Mouse (Mus musculus) embryonic facial prominence, embryonic 13.5 days (tissue): ENCODE measurements around the gene Tox4. TPM values are rescaled to one million over a fixed set of nuclear protein-coding genes. Genes with fewer than 3 reads are reported as not detected.
A peak's percentile ranks its signal among the peaks of the same experiment; 100 is the strongest.

Experiments used
- ATAC-seq: fragments of 200-750 bp; cut with Nextera tagmentation; 2 replicates; pipeline ENCODE4 v1.8.0; 2017; ENCODE audit warnings: low read depth; ENCODE audit not compliant: insufficient number of reproducible peaks, insufficient read depth, low FRiP score, low TSS enrichment
- H3K27ac ChIP-seq: fragments of 300-500 bp; sonication (generic); 2 replicates; pipeline ENCODE4 v1.5.1; 2015; ENCODE audit warnings: moderate library complexity, mild to moderate bottlenecking, inconsistent platforms
- H3K27me3 ChIP-seq: fragments of 300-500 bp; sonication (generic); 2 replicates; pipeline ENCODE4 v1.6.1; 2015; ENCODE audit warnings: mild to moderate bottlenecking, inconsistent platforms
- H3K36me3 ChIP-seq: fragments of 300-500 bp; sonication (generic); 2 replicates; pipeline ENCODE4 v1.6.1; 2015; ENCODE audit warnings: mild to moderate bottlenecking, inconsistent platforms
- H3K4me1 ChIP-seq: fragments of 300-500 bp; sonication (generic); 2 replicates; pipeline ENCODE4 v1.6.1; 2015; ENCODE audit warnings: inconsistent platforms
- H3K4me2 ChIP-seq: fragments of 300-500 bp; sonication (generic); 2 replicates; pipeline ENCODE4 v1.6.1; 2015; ENCODE audit warnings: moderate library complexity, mild to moderate bottlenecking, inconsistent platforms
- H3K4me3 ChIP-seq: fragments of 300-500 bp; sonication (generic); 2 replicates; pipeline ENCODE4 v1.5.1; 2015; ENCODE audit warnings: mild to moderate bottlenecking, inconsistent platforms
- H3K9ac ChIP-seq: fragments of 300-500 bp; sonication (generic); 2 replicates; pipeline ENCODE4 v1.6.1; 2015; ENCODE audit warnings: mild to moderate bottlenecking, inconsistent platforms
- H3K9me3 ChIP-seq: fragments of 300-500 bp; sonication (generic); 2 replicates; pipeline ENCODE4 v1.6.1; 2016; ENCODE audit warnings: inconsistent platforms
- WGBS: fragments of 180-500 bp; shearing (Covaris S2); methylation state at CpG from one replicate; pipeline ENCODE4 v1.1.7; 2015; ENCODE audit warnings: mixed read lengths; 5-methylcytosine and 5-hydroxymethylcytosine counted together
- polyA plus RNA-seq: library from polyadenylated mRNA; unstranded; fragments of >200 nt; fragmentation: Nextera tagmentation; extraction: Ambion mirVana; gene quantifications from 2 replicates; pipeline ENCODE4 v1.2.1, GENCODE M21; 2015

The Tox4 gene
- polyA plus RNA-seq = 41.9 TPM in 2 replicates

DNA sequence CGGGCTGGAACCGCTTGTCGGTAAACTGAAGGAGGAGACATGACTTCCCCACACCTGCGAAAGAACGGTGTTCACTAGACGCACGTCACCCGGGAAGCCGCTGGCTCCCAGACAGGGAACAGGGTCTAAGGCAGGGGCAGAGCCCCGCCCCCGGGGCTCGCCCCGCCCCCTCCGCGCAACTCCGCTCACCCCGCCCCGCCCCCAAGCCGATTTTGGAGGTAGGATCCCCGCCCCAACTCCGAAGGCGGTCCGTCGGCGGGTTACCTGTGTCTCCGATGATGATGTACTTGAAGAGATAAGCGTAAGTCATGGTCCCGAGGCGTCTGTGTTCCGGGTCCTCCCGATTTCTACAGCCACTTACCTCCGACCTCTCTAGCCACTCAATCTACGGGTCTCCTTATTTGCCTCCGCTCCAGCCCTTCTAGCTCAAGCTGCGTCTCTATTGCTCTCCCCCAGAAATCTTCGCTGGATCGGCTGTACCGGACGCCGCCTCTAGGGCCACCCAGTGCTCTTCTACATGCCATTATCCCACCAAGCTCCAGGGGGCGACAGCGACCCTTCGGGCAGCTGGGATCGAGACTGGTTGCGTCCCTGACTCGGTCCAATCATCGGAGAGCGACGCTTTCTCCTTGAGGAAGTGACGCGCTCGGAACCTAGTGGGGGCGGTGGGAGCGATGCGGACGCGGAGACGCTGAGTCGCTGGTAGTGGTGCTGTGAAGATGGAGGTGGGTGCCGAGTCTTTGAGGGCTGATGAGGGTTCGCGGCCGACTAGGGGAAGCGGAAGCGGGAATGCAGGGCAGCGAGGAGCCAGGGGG lies at the start of gene Tox4, which contains the start of gene Rab2b:
TSS of gene Tox4 (plus strand) at position 215 of the 815 bp plus-strand sequence.
TSS of gene Rab2b (minus strand) at position 614 of the 815 bp plus-strand sequence.
- peaks cover 13% of the 10 kb centered on the region for H3K4me1 ChIP-seq
- H3K36me3 ChIP-seq = peaks cover 23% of the 10 kb centered on the region
- peak within 1 kb of the TSS; percentile 92 for H3K9ac ChIP-seq
- peak within 1 kb of the TSS; percentile 88 for H3K4me3 ChIP-seq
- peak within 1 kb of the TSS; percentile 69 for H3K4me2 ChIP-seq
- under 1% methylated on average over 66 of the region's 66 CpGs for WGBS
- H3K27ac ChIP-seq = peak within 1 kb of the TSS; percentile 81
- no peaks in the 10 kb centered on the region for H3K27me3 ChIP-seq
- peak; percentile 97 for ATAC-seq
- no peaks in the 10 kb centered on the region for H3K9me3 ChIP-seq

- Histone ChIP-seq H3K4me2 (no peak overlapping the region), H3K9me3 (no peaks in the 10 kb centered on the region), H3K27me3 (no peaks in the 10 kb centered on the region), H3K4me1 (no peaks in the 10 kb centered on the region), H3K4me3 (no peak overlapping the region), H3K36me3 (peaks cover 87% of the 10 kb centered on the region), H3K9ac (no peak overlapping the region), H3K27ac (no peak overlapping the region)
- ATAC-seq = no peak
- 80% methylated on average over 6 of the region's 6 CpGs for WGBS
Measured at GRCm38 (mm10) chr14:52232249-52232648, 46.7 kb upstream of the Tox4 start.

- no peak overlapping the region for H3K4me3 ChIP-seq
- peaks cover 71% of the 10 kb centered on the region for H3K36me3 ChIP-seq
- 95% methylated on average over 7 of the region's 7 CpGs for WGBS
- no peak overlapping the region for H3K4me2 ChIP-seq
- no peaks in the 10 kb centered on the region for H3K9me3 ChIP-seq
- H3K4me1 ChIP-seq = no peaks in the 10 kb centered on the region
- no peaks in the 10 kb centered on the region for H3K27me3 ChIP-seq
- H3K9ac ChIP-seq = no peak overlapping the region
- ATAC-seq = no peak
- H3K27ac ChIP-seq = no peak overlapping the region
Measured at GRCm38 (mm10) chr14:52235165-52235564, 43.8 kb upstream of the Tox4 start.

GRCm38 (mm10) chr14:52236216-52236615 lies 42.7 kb upstream of the Tox4 start:
- Histone ChIP-seq H3K9me3 (no peaks in the 10 kb centered on the region), H3K27ac (no peak overlapping the region), H3K4me2 (no peak overlapping the region), H3K9ac (no peak overlapping the region), H3K36me3 (peaks cover 62% of the 10 kb centered on the region), H3K4me3 (no peak overlapping the region), H3K27me3 (no peaks in the 10 kb centered on the region), H3K4me1 (no peaks in the 10 kb centered on the region)
- ATAC-seq = no peak
- WGBS = 96% methylated on average over 1 of the region's 1 CpGs

DNA sequence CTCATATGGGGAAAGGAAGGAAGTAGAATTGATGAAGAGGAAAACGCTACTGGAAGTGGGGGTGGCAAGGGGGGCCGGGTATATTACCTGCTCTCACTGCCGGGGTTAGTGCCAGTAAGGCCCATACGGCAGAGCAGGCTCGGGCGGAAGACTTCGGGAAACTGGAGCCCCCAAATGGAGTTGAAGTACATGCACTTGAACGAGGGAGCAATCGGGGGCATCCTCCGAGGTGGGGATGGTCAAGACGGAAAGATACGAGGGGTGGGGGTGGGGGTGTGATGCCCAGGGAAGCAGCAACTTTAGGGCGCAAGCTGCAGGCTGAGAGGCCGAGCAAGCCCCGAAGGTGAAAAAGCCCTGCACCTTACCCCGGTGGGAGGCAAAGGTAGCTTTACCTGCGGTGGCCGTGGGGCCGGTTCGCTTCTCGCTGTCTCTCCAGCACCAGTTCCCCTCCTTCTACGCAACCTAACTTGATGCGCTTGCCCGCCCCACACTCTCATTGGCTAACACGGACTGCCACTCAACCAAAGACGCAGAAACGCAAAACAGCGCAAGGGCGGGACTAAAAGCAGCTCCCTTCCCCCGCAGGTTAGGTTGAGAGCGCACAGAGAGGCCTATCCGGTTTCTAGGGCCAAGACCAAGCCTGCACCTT lies 34.8 kb upstream of the Tox4 start:
- peak; percentile 98 for ATAC-seq
- Histone ChIP-seq H3K4me1 (peaks cover 13% of the 10 kb centered on the region), H3K4me3 (peak overlapping the region; percentile 81), H3K4me2 (peak overlapping the region; percentile 77), H3K9me3 (no peaks in the 10 kb centered on the region), H3K9ac (peak overlapping the region; percentile 88), H3K36me3 (peaks cover 2% of the 10 kb centered on the region; the same call in 1 of the 2 replicates), H3K27me3 (no peaks in the 10 kb centered on the region), H3K27ac (peak overlapping the region; percentile 75)
- under 1% methylated on average over 32 of the region's 32 CpGs for WGBS

DNA sequence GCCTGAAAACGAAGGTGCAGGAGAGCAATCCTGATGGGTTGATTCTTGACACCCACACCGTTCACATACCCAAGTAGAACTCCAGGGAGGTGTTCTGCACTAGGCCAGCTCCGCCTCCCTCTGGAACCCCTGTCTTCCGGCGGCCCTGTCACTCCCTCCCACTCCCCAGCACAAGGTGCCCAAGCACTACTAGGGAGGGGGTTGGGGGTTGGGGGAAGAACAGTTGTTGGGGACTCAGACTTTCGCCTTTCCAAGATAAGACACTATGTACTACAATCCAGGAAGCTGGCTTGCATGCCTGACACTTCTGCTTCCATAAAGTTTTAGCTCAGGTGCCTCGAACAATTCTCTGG lies 34.3 kb upstream of the Tox4 start:
- Histone ChIP-seq H3K4me2 (peak overlapping the region; percentile 77), H3K9ac (peak overlapping the region; percentile 88), H3K27me3 (no peaks in the 10 kb centered on the region), H3K4me1 (peaks cover 13% of the 10 kb centered on the region), H3K36me3 (peaks cover 4% of the 10 kb centered on the region; the same call in 1 of the 2 replicates), H3K27ac (peak overlapping the region; percentile 75), H3K9me3 (no peaks in the 10 kb centered on the region), H3K4me3 (peak overlapping the region; percentile 81)
- WGBS = 18% methylated on average over 7 of the region's 7 CpGs
- ATAC-seq = no peak

- Histone ChIP-seq H3K4me2 (no peak overlapping the region), H3K4me3 (no peak overlapping the region), H3K9ac (no peak overlapping the region), H3K9me3 (no peaks in the 10 kb centered on the region), H3K36me3 (peaks cover 6% of the 10 kb centered on the region), H3K27ac (no peak overlapping the region), H3K27me3 (no peaks in the 10 kb centered on the region), H3K4me1 (peaks cover 13% of the 10 kb centered on the region)
- ATAC-seq = no peak
- 76% methylated on average over 4 of the region's 4 CpGs for WGBS
Measured at GRCm38 (mm10) chr14:52246129-52246528, 32.8 kb upstream of the Tox4 start.

DNA sequence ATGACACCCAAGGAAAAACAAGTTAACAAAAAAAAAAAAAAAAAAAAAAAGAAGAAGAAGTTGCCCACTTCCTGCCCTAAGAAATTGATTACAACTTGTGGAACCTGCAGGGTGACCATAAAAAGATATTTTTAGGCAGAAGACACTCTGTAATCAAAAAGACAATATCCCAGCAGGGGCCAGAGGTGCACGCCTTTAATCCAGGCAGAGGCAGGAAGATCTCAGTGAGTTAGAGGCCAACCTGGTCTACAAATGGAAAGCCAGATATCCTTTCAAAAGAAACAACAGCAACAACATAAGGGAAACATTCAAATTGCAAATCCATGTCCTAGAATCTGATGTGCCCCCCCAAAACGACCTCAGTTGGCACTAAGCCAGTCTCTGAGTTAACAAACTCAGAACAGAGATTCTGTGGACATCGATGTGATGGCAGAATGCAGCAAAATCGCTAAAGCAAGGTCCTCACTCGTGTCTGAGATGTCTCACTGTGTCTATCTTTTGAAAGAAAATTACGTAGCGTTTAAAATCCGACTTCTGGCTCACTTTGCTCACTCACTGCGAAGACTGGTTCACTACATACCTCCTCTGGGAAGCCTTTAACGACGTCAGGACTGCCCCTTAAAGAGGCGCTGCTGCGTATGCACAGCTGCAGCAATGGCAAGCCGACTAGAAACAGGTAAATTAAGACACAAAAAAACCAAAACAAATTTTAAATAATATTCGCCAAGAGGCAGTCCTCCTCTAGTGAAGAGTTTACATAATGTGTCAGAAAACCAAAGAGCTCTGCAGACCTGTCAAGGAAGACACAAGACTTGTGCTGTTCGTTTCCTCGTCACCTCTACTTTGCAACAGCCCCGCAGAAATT lies 22.4 kb upstream of the Tox4 start:
- Histone ChIP-seq H3K9ac (peak overlapping the region; percentile 95), H3K36me3 (peaks cover 9% of the 10 kb centered on the region; the same call in 1 of the 2 replicates), H3K4me3 (peak overlapping the region; percentile 88), H3K27me3 (no peaks in the 10 kb centered on the region), H3K4me1 (peaks cover 11% of the 10 kb centered on the region), H3K9me3 (no peaks in the 10 kb centered on the region), H3K4me2 (peak overlapping the region; percentile 79), H3K27ac (peak overlapping the region; percentile 95; the same call in 1 of the 2 replicates)
- ATAC-seq = no peak
- 7% methylated on average over 18 of the region's 18 CpGs for WGBS

- H3K4me3 ChIP-seq = peak within 1 kb of the TSS; percentile 88
- peaks cover 11% of the 10 kb centered on the region for H3K4me1 ChIP-seq
- H3K9ac ChIP-seq = peak within 1 kb of the TSS; percentile 95
- H3K9me3 ChIP-seq = no peaks in the 10 kb centered on the region
- no peaks in the 10 kb centered on the region for H3K27me3 ChIP-seq
- H3K4me2 ChIP-seq = peak within 1 kb of the TSS; percentile 79
- peak; percentile 100 for ATAC-seq
- peak within 1 kb of the TSS; percentile 95 for H3K27ac ChIP-seq
- H3K36me3 ChIP-seq = 0 out of 2 replicates have a peak, but pooled peaks cover 9% of the 10 kb centered on the region
- WGBS = under 1% methylated on average over 54 of the region's 54 CpGs
Measured at GRCm38 (mm10) chr14:52257484-52258213, 21.3 kb upstream of the Tox4 start, which contains the start of gene Chd8. Chd8 (minus strand) TSS chr14:52257780.

DNA sequence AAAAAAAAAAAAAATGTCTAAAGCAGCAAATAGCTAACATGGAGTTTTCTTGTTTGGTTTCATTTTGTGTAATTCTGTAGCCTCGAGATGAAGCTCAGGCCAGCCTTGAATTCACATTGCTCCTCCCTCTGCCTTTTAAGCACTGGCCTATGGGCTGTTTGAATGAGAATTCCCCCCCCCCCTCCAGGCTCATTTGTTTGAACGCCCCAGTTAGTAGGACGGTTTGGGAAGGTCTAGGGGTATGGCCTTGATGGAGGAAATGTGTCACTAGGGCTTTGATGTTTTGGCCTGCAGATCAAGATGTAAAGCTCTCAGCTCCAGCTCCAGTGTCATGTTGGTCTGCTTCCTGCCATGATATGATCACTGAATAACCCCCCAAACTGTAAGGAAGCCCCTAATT lies 6.2 kb upstream of the Tox4 start:
- no peaks in the 10 kb centered on the region for H3K27me3 ChIP-seq
- H3K4me1 ChIP-seq = no peaks in the 10 kb centered on the region
- no peak overlapping the region for H3K27ac ChIP-seq
- WGBS = 70% methylated on average over 3 of the region's 3 CpGs
- no peak for ATAC-seq
- H3K4me2 ChIP-seq = no peak overlapping the region
- H3K9me3 ChIP-seq = no peaks in the 10 kb centered on the region
- H3K36me3 ChIP-seq = peaks cover 45% of the 10 kb centered on the region
- no peak overlapping the region for H3K4me3 ChIP-seq
- H3K9ac ChIP-seq = no peak overlapping the region
